25 mouse cellular contexts compared by ENCODE assay signal in the genomic region with DNA sequence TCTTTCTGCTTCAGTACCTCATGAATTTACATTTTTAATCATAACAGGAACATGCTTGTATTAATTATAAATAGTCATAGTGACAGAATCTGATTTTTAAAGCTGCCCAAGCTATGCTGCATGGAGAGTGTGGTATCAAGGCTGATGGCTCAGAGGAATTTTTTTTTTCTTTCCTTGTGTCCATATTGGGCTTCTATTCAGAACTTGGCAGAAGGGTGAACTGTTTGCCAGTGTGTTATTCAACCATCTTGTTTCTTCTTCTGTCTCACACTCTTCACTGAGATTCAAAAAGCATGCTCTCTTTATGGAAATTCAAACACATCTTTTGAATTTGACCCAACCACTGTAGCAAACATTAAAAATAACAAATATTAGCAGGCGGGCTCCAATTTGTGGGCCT.
DNase-seq lines count a peak whose midpoint lies in the region; ATAC-seq and TF ChIP-seq lines count a peak whose summit lies in the region.
"Had no signal": no experiment of that assay in that cellular context is flagged by ENCODE, and none has a peak within 500 bp of the region (broad histone marks: within the 10 kb centered on the region; RNA-seq: fewer than 3 reads in every experiment).

No protein-coding gene starts in this region.

- no peak overlapping the region for H3K9ac ChIP-seq in forebrain, embryonic 14.5 days (ENCODE audit: low read length)
- no peak overlapping the region for H3K9ac ChIP-seq in forebrain, embryonic 12.5 days
- no peak overlapping the region for H3K9ac ChIP-seq in forebrain, postnatal 0 days
- no peak overlapping the region for H3K9ac ChIP-seq in forebrain, embryonic 11.5 days (ENCODE audit: low read length)
- no peak overlapping the region for H3K9ac ChIP-seq in midbrain, embryonic 15.5 days
- no peak overlapping the region for H3K9ac ChIP-seq in midbrain, embryonic 14.5 days (replicated peaks; ENCODE audit: low read length)
- H3K9ac ChIP-seq: embryonic facial prominence, embryonic 12.5 days; embryonic facial prominence, embryonic 15.5 days; heart, embryonic 12.5 days; heart, embryonic 15.5 days; hindbrain, embryonic 13.5 days; intestine, embryonic 15.5 days had no signal

- H3K4me2 ChIP-seq in forebrain, embryonic 14.5 days (ENCODE audit: low read length), result no peak overlapping the region
- H3K4me2 ChIP-seq in forebrain, embryonic 12.5 days, result no peak overlapping the region
- H3K4me2 ChIP-seq in forebrain, postnatal 0 days (ENCODE audit: low read depth), result no peak overlapping the region
- no peak overlapping the region for H3K4me2 ChIP-seq in forebrain, embryonic 11.5 days (ENCODE audit: low read depth, low read length, severe bottlenecking)
- H3K4me2 ChIP-seq in midbrain, embryonic 15.5 days, result no peak overlapping the region
- H3K4me2 ChIP-seq in midbrain, embryonic 14.5 days (ENCODE audit: low read length), result no peak overlapping the region
- H3K4me2 ChIP-seq: embryonic facial prominence, embryonic 12.5 days; embryonic facial prominence, embryonic 15.5 days; heart, embryonic 12.5 days; heart, embryonic 15.5 days; hindbrain, embryonic 13.5 days; intestine, embryonic 15.5 days had no signal

- peak; percentile 23; the same call in 1 of the 2 replicates for ATAC-seq in forebrain, embryonic 14.5 days
- no peak for ATAC-seq in forebrain, embryonic 12.5 days (ENCODE audit: low FRiP score)
- peak; percentile 65 for ATAC-seq in forebrain, postnatal 0 days
- ATAC-seq in forebrain, embryonic 11.5 days (replicated peaks; ENCODE audit: low FRiP score), result no peak
- 0 out of 2 replicates have a peak, but pooled peaks have one; percentile 45 for ATAC-seq in midbrain, embryonic 15.5 days (replicated peaks)
- ATAC-seq in midbrain, embryonic 14.5 days (ENCODE audit: low FRiP score, low TSS enrichment), result no peak
- ATAC-seq: activated CD4-positive, CD25-positive, alpha-beta regulatory T cell, adult 4 months; hindbrain, embryonic 16.5 days; intestine, embryonic 15.5 days had no signal

- H3K4me1 ChIP-seq in forebrain, embryonic 14.5 days (ENCODE audit: control insufficient read depth, insufficient read depth, low read length), result no peaks in the 10 kb centered on the region
- H3K4me1 ChIP-seq in forebrain, embryonic 12.5 days, result no peaks in the 10 kb centered on the region
- H3K4me1 ChIP-seq in forebrain, postnatal 0 days (ENCODE audit: insufficient read depth), result no peaks in the 10 kb centered on the region
- no peaks in the 10 kb centered on the region for H3K4me1 ChIP-seq in forebrain, embryonic 11.5 days (replicated peaks; ENCODE audit: control insufficient read depth, insufficient read depth, low read length)
- no peaks in the 10 kb centered on the region for H3K4me1 ChIP-seq in midbrain, embryonic 15.5 days
- no peaks in the 10 kb centered on the region for H3K4me1 ChIP-seq in midbrain, embryonic 14.5 days (ENCODE audit: control insufficient read depth, insufficient read depth, low read length)
- H3K4me1 ChIP-seq: embryonic facial prominence, embryonic 12.5 days; embryonic facial prominence, embryonic 15.5 days; heart, embryonic 12.5 days; heart, embryonic 15.5 days; hindbrain, embryonic 10.5 days; hindbrain, embryonic 13.5 days; intestine, embryonic 15.5 days had no signal

- no peak overlapping the region for H3K4me3 ChIP-seq in forebrain, embryonic 14.5 days (ENCODE audit: low read depth, low read length)
- H3K4me3 ChIP-seq in forebrain, embryonic 12.5 days (replicated peaks), result no peak overlapping the region
- H3K4me3 ChIP-seq in forebrain, postnatal 0 days (ENCODE audit: low read depth, low read length), result no peak overlapping the region
- H3K4me3 ChIP-seq in forebrain, embryonic 11.5 days (ENCODE audit: low read depth, low read length), result no peak overlapping the region
- H3K4me3 ChIP-seq in midbrain, embryonic 15.5 days, result no peak overlapping the region
- no peak overlapping the region for H3K4me3 ChIP-seq in midbrain, embryonic 14.5 days (replicated peaks; ENCODE audit: low read depth, low read length)
- H3K4me3 ChIP-seq: embryonic facial prominence, embryonic 12.5 days; embryonic facial prominence, embryonic 15.5 days; heart, embryonic 12.5 days; heart, embryonic 15.5 days; hindbrain, embryonic 10.5 days; hindbrain, embryonic 13.5 days; intestine, embryonic 15.5 days had no signal

- DNase-seq in forebrain, embryonic 14.5 days (ENCODE audit: low spot score), result peak; percentile 11
- peak; percentile 43 for DNase-seq in forebrain, postnatal 0 days
- no peak for DNase-seq in forebrain, embryonic 11.5 days (ENCODE audit: low spot score)
- DNase-seq in midbrain, embryonic 14.5 days, result no peak
- no peak for DNase-seq in cerebellum, adult 9-10 months
- DNase-seq: adrenal gland, adult 8-10 months; adrenal gland, postnatal 25 days; cerebellum, adult 18-20 months; cerebellum, adult 9-11 months; cerebellum, postnatal 25 days; gastrocnemius, postnatal 25 days; heart, adult 18-20 months; heart, postnatal 10 days; heart, postnatal 36 days had no signal

- 92% methylated on average over 1 of the region's 1 CpGs for WGBS in forebrain, embryonic 14.5 days
- WGBS in forebrain, embryonic 12.5 days, result 88% methylated on average over 1 of the region's 1 CpGs
- WGBS in forebrain, postnatal 0 days, result 62% methylated on average over 1 of the region's 1 CpGs
- 89% methylated on average over 1 of the region's 1 CpGs for WGBS in forebrain, embryonic 11.5 days
- WGBS in midbrain, embryonic 15.5 days, result 89% methylated on average over 1 of the region's 1 CpGs
- WGBS in midbrain, embryonic 14.5 days, result 89% methylated on average over 1 of the region's 1 CpGs

- H3K27me3 ChIP-seq in forebrain, embryonic 14.5 days (replicated peaks; ENCODE audit: control insufficient read depth, insufficient read depth, low read length), result no peaks in the 10 kb centered on the region
- H3K27me3 ChIP-seq in forebrain, embryonic 12.5 days, result no peaks in the 10 kb centered on the region
- no peaks in the 10 kb centered on the region for H3K27me3 ChIP-seq in forebrain, postnatal 0 days (ENCODE audit: insufficient read depth, low read length)
- H3K27me3 ChIP-seq in forebrain, embryonic 11.5 days (ENCODE audit: control insufficient read depth, insufficient read depth, low read length), result no peaks in the 10 kb centered on the region
- H3K27me3 ChIP-seq in midbrain, embryonic 15.5 days (replicated peaks), result no peaks in the 10 kb centered on the region
- no peaks in the 10 kb centered on the region for H3K27me3 ChIP-seq in midbrain, embryonic 14.5 days (ENCODE audit: control insufficient read depth, insufficient read depth, low read length)
- H3K27me3 ChIP-seq: embryonic facial prominence, embryonic 12.5 days; embryonic facial prominence, embryonic 15.5 days; heart, embryonic 12.5 days; heart, embryonic 15.5 days; hindbrain, embryonic 13.5 days; intestine, embryonic 15.5 days had no signal

- no peak for TF ChIP-seq CTCF in forebrain, postnatal 0 days (IDR thresholded peaks at IDR 0.05; ENCODE audit: low read depth)

- no peaks in the 10 kb centered on the region for H3K9me3 ChIP-seq in forebrain, embryonic 14.5 days (replicated peaks; ENCODE audit: control insufficient read depth, low read length)
- no peaks in the 10 kb centered on the region for H3K9me3 ChIP-seq in forebrain, embryonic 12.5 days
- H3K9me3 ChIP-seq in forebrain, postnatal 0 days (ENCODE audit: low read length), result no peaks in the 10 kb centered on the region
- H3K9me3 ChIP-seq in forebrain, embryonic 11.5 days (ENCODE audit: control insufficient read depth, low read length), result no peaks in the 10 kb centered on the region
- H3K9me3 ChIP-seq in midbrain, embryonic 15.5 days, result no peaks in the 10 kb centered on the region
- H3K9me3 ChIP-seq in midbrain, embryonic 14.5 days (ENCODE audit: control insufficient read depth, low read length), result no peaks in the 10 kb centered on the region
- H3K9me3 ChIP-seq: embryonic facial prominence, embryonic 12.5 days; embryonic facial prominence, embryonic 15.5 days; heart, embryonic 12.5 days; heart, embryonic 15.5 days; hindbrain, embryonic 10.5 days; hindbrain, embryonic 13.5 days; intestine, embryonic 15.5 days had no signal

- no peaks in the 10 kb centered on the region for H3K36me3 ChIP-seq in forebrain, embryonic 14.5 days (ENCODE audit: control insufficient read depth, insufficient read depth, low read length)
- no peaks in the 10 kb centered on the region for H3K36me3 ChIP-seq in forebrain, embryonic 12.5 days (replicated peaks)
- H3K36me3 ChIP-seq in forebrain, postnatal 0 days (ENCODE audit: insufficient read depth), result no peaks in the 10 kb centered on the region
- H3K36me3 ChIP-seq in forebrain, embryonic 11.5 days (ENCODE audit: control insufficient read depth, insufficient read depth, low read length), result no peaks in the 10 kb centered on the region
- no peaks in the 10 kb centered on the region for H3K36me3 ChIP-seq in midbrain, embryonic 15.5 days (replicated peaks)
- no peaks in the 10 kb centered on the region for H3K36me3 ChIP-seq in midbrain, embryonic 14.5 days (ENCODE audit: control insufficient read depth, insufficient read depth, low read length)
- H3K36me3 ChIP-seq: embryonic facial prominence, embryonic 12.5 days; embryonic facial prominence, embryonic 15.5 days; heart, embryonic 12.5 days; heart, embryonic 15.5 days; hindbrain, embryonic 10.5 days; hindbrain, embryonic 13.5 days; intestine, embryonic 15.5 days had no signal

- H3K27ac ChIP-seq in forebrain, embryonic 14.5 days (ENCODE audit: low read depth, low read length), result no peak overlapping the region
- no peak overlapping the region for H3K27ac ChIP-seq in forebrain, embryonic 12.5 days
- peak overlapping the region; percentile 57 for H3K27ac ChIP-seq in forebrain, postnatal 0 days (ENCODE audit: low read depth, low read length)
- H3K27ac ChIP-seq in forebrain, embryonic 11.5 days (ENCODE audit: low read depth, low read length), result no peak overlapping the region
- H3K27ac ChIP-seq in midbrain, embryonic 15.5 days, result peak overlapping the region; percentile 36; the same call in 1 of the 2 replicates
- no peak overlapping the region for H3K27ac ChIP-seq in midbrain, embryonic 14.5 days (replicated peaks; ENCODE audit: low read depth, low read length)
- H3K27ac ChIP-seq: embryonic facial prominence, embryonic 12.5 days; embryonic facial prominence, embryonic 15.5 days; heart, embryonic 15.5 days; hindbrain, embryonic 10.5 days; hindbrain, embryonic 13.5 days; intestine, embryonic 15.5 days had no signal

Comparison
In these comparisons a context has a peak if more than half of its experiments do, and no peak if none do; other contexts are left out.
1. ATAC-seq: peak in forebrain, embryonic 14.5 days (single experiment), forebrain, postnatal 0 days (single experiment) and midbrain, embryonic 15.5 days (single experiment); none in forebrain, embryonic 12.5 days (single experiment), forebrain, embryonic 11.5 days (single experiment) and midbrain, embryonic 14.5 days (single experiment).
2. DNase-seq: peak in forebrain, embryonic 14.5 days (single experiment) and forebrain, postnatal 0 days (single experiment); none in forebrain, embryonic 11.5 days (single experiment), midbrain, embryonic 14.5 days (single experiment) and cerebellum, adult 9-10 months (single experiment).
3. H3K27ac ChIP-seq: peak in forebrain, postnatal 0 days (single experiment) and midbrain, embryonic 15.5 days (single experiment); none in forebrain, embryonic 14.5 days (single experiment), forebrain, embryonic 12.5 days (single experiment), forebrain, embryonic 11.5 days (single experiment) and midbrain, embryonic 14.5 days (single experiment).